Mouse (Mus musculus) hindbrain, embryonic 13.5 days (tissue): Measurements from ENCODE around the gene Spryd7. TPM values are rescaled to one million over a fixed set of nuclear protein-coding genes. Genes with fewer than 3 reads are reported as not detected.
"Not testable (repeated sequence)": the region's sequence is repeated elsewhere in the genome, so short reads cannot be mapped to it uniquely, and the experiment has no call there.

ENCODE experiments used
- ATAC-seq: fragments of 200-750 bp; cut with Nextera tagmentation; 2 replicates; pipeline ENCODE4 v1.8.0; 2017; ENCODE audit warnings: moderate TSS enrichment; ENCODE audit not compliant: low FRiP score
- H3K27ac ChIP-seq: fragments of 300-500 bp; sonication (generic); 2 replicates; pipeline ENCODE4 v1.5.1; 2015; ENCODE audit warnings: inconsistent platforms, mild to moderate bottlenecking, moderate library complexity
- H3K27me3 ChIP-seq: fragments of 300-500 bp; sonication (generic); 2 replicates; pipeline ENCODE4 v1.6.1; 2015; ENCODE audit warnings: mild to moderate bottlenecking, inconsistent platforms
- H3K36me3 ChIP-seq: fragments of 300-500 bp; sonication (generic); 2 replicates; pipeline ENCODE4 v1.6.1; 2015; ENCODE audit warnings: mild to moderate bottlenecking, inconsistent platforms
- H3K4me1 ChIP-seq: fragments of 300-500 bp; sonication (generic); replicated peaks from 2 replicates; pipeline ENCODE4 v1.6.1; 2015; ENCODE audit warnings: inconsistent platforms
- H3K4me2 ChIP-seq: fragments of 300-500 bp; sonication (generic); 2 replicates; pipeline ENCODE4 v1.6.1; 2015; ENCODE audit warnings: inconsistent platforms, mild to moderate bottlenecking, moderate library complexity
- H3K4me3 ChIP-seq: fragments of 300-500 bp; sonication (generic); 2 replicates; pipeline ENCODE4 v1.5.1; 2015; ENCODE audit warnings: mild to moderate bottlenecking, inconsistent platforms
- H3K9ac ChIP-seq: fragments of 300-500 bp; sonication (generic); 2 replicates; pipeline ENCODE4 v1.6.1; 2015; ENCODE audit warnings: mild to moderate bottlenecking, inconsistent platforms
- H3K9me3 ChIP-seq: fragments of 300-500 bp; sonication (generic); 2 replicates; pipeline ENCODE4 v1.6.1; 2016; ENCODE audit warnings: inconsistent platforms
- WGBS: fragments of 180-500 bp; shearing (Covaris S2); methylation state at CpG from one replicate; pipeline ENCODE4 v1.1.7; 2015; 5-methylcytosine and 5-hydroxymethylcytosine counted together
- polyA plus RNA-seq: library from polyadenylated mRNA; unstranded; fragments of >200 nt; fragmentation: Nextera tagmentation; extraction: Ambion mirVana; gene quantifications from 2 replicates; pipeline ENCODE4 v1.2.1, GENCODE M21; 2015

The Spryd7 gene
- polyA plus RNA-seq, 1 experiment from 2014 or later: 39.0 TPM

- H3K4me2 ChIP-seq: no peak overlapping the region
- no peaks in the 10 kb centered on the region for H3K4me1 ChIP-seq
- no peaks in the 10 kb centered on the region for H3K36me3 ChIP-seq
- H3K27ac ChIP-seq: no peak overlapping the region
- 71% methylated on average over 2 of the region's 2 CpGs for WGBS
- no peaks in the 10 kb centered on the region for H3K27me3 ChIP-seq
- ATAC-seq: no peak
- no peaks in the 10 kb centered on the region for H3K9me3 ChIP-seq
- H3K9ac ChIP-seq: no peak overlapping the region
- no peak overlapping the region for H3K4me3 ChIP-seq
These were observed 15.4 kb upstream of the Spryd7 start for GRCm38 (mm10) chr14:61572131-61572530.

GRCm38 (mm10) chr14:61571366-61571765 lies 14.7 kb upstream of the Spryd7 start:
- ATAC-seq: no peak
- no peak overlapping the region for H3K4me2 ChIP-seq
- H3K27ac ChIP-seq: no peak overlapping the region
- no peak overlapping the region for H3K9ac ChIP-seq
- no peaks in the 10 kb centered on the region for H3K4me1 ChIP-seq
- no peaks in the 10 kb centered on the region for H3K36me3 ChIP-seq
- 12% methylated on average over 4 of the region's 4 CpGs for WGBS
- H3K9me3 ChIP-seq: no peaks in the 10 kb centered on the region
- no peaks in the 10 kb centered on the region for H3K27me3 ChIP-seq
- no peak overlapping the region for H3K4me3 ChIP-seq

DNA sequence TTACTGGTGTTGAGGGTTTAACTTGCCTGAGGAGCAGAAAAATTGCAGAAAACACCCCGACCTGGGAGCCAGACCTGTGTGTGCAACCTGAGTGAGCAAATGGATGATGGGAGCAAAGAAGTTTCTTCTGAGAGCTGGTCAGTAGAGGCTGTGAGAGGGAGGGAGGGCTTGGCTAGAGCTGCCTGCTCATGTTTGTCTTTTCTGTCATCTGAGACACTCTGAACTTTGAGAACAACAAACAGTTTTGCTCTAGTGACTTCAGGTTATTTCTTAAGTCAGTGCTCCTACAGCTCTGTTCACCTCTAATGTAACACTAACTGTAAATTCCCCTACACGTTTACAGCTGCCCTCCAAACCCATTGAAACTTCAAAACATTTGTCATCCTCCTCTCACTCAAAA lies 12.7 kb upstream of the Spryd7 start:
- no peaks in the 10 kb centered on the region for H3K9me3 ChIP-seq
- no peak overlapping the region for H3K4me3 ChIP-seq
- no peak overlapping the region for H3K9ac ChIP-seq
- H3K4me2 ChIP-seq: no peak overlapping the region
- H3K36me3 ChIP-seq: no peaks in the 10 kb centered on the region
- no peaks in the 10 kb centered on the region for H3K4me1 ChIP-seq
- H3K27me3 ChIP-seq: no peaks in the 10 kb centered on the region
- WGBS: 70% methylated on average over 2 of the region's 2 CpGs
- no peak for ATAC-seq
- H3K27ac ChIP-seq: no peak overlapping the region

GRCm38 (mm10) chr14:61566211-61566610 lies 9.5 kb upstream of the Spryd7 start:
- H3K27ac ChIP-seq, H3K36me3 ChIP-seq, H3K9me3 ChIP-seq, H3K27me3 ChIP-seq, H3K9ac ChIP-seq, H3K4me3 ChIP-seq, H3K4me1 ChIP-seq, ATAC-seq, H3K4me2 ChIP-seq: not testable (repeated sequence)
- 96% methylated on average over 4 of the region's 4 CpGs for WGBS

- 76% methylated on average over 3 of the region's 3 CpGs for WGBS
- H3K4me2 ChIP-seq: no peak overlapping the region
These were observed 3.2 kb upstream of the Spryd7 start for GRCm38 (mm10) chr14:61559856-61560255.

DNA sequence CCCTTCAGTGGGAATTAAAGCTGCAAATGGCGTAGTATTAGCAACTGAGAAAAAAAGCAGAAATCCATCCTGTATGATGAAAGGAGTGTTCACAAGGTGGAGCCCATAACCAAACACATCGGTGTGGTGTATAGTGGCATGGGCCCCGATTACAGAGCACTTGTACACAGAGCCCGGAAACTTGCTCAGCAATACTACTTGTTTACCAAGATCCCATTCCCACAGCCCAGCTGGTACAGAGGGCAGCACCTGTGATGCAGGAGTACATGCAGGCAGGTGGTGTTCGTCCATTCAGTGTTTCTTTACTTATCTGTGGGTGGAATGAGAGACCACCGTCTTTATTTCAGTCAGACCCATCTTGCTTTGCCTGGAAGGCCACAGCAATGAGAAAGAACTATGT lies 2.2 kb upstream of the Spryd7 start:
- Histone ChIP-seq H3K4me2 (no peak overlapping the region), H3K9me3 (no peaks in the 10 kb centered on the region), H3K9ac (no peak overlapping the region), H3K36me3 (no peaks in the 10 kb centered on the region), H3K27me3 (no peaks in the 10 kb centered on the region), H3K4me1 (0 out of 2 replicates have a peak, but pooled peaks cover 3% of the 10 kb centered on the region), H3K4me3 (no peak overlapping the region), H3K27ac (no peak overlapping the region)
- no peak for ATAC-seq
- 93% methylated on average over 6 of the region's 6 CpGs for WGBS

More at GRCm38 (mm10) chr14:61559856-61560255, 3.2 kb upstream of the Spryd7 start:
- H3K9me3 ChIP-seq: no peaks in the 10 kb centered on the region
- H3K4me1 ChIP-seq: 0 out of 2 replicates have a peak, but pooled peaks cover 3% of the 10 kb centered on the region
- no peak for ATAC-seq
- no peak overlapping the region for H3K9ac ChIP-seq
- no peak overlapping the region for H3K27ac ChIP-seq
- H3K36me3 ChIP-seq: no peaks in the 10 kb centered on the region
- no peaks in the 10 kb centered on the region for H3K27me3 ChIP-seq
- H3K4me3 ChIP-seq: no peak overlapping the region

GRCm38 (mm10) chr14:61555931-61556288 lies 776 bp downstream of the Spryd7 start:
- no peaks in the 10 kb centered on the region for H3K27me3 ChIP-seq
- H3K4me1 ChIP-seq: 0 out of 2 replicates have a peak, but pooled peaks cover 3% of the 10 kb centered on the region
- H3K9me3 ChIP-seq: no peaks in the 10 kb centered on the region
- no peaks in the 10 kb centered on the region for H3K36me3 ChIP-seq
- H3K9ac ChIP-seq: peak overlapping the region; percentile 81
- peak overlapping the region; percentile 73 for H3K4me3 ChIP-seq
- H3K4me2 ChIP-seq: peak overlapping the region; percentile 78
- ATAC-seq: no peak
- H3K27ac ChIP-seq: peak overlapping the region; percentile 94
- 7% methylated on average over 6 of the region's 6 CpGs for WGBS

GRCm38 (mm10) chr14:61548614-61549013 lies 8.1 kb downstream of the Spryd7 start:
- WGBS: 88% methylated on average over 1 of the region's 1 CpGs
- Histone ChIP-seq H3K27ac (no peak overlapping the region), H3K27me3 (no peaks in the 10 kb centered on the region), H3K4me2 (no peak overlapping the region), H3K9ac (no peak overlapping the region), H3K36me3 (peaks cover 26% of the 10 kb centered on the region), H3K9me3 (no peaks in the 10 kb centered on the region), H3K4me3 (no peak overlapping the region), H3K4me1 (no peaks in the 10 kb centered on the region)
- no peak for ATAC-seq

GRCm38 (mm10) chr14:61537772-61538171 lies 18.9 kb downstream of the Spryd7 start:
- WGBS: 80% methylated on average over 11 of the region's 11 CpGs

DNA sequence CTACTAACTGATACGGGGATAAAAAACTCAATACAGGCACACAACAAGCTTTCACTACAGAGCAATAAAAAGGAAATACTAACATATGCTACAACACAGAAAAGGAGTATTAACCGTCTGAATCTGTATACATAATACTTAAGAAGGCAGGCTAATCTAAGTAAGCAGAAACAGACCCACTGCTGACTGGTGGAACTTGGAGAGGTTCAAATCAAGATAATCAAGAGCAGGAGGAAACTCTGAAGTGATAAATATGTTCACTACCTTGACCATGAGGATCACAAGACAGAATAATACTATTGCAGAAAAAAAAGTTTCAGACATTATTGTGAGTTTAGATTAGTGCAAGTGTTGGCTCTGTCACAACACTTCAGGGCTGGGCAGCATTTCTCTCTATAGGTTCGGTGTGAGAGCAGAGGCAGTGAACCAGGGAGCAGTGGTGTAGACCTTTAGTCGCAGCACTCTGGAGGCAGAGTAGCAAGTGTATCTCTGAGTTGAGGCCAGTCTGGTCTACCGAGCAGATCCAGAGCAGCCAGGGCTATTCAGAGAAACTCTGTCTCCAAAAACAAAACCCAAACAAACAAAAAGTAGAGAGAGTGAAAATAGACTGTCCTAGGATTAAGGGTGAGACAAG lies 19.9 kb downstream of the Spryd7 start:
- Histone ChIP-seq H3K36me3 (peaks cover 20% of the 10 kb centered on the region), H3K27ac (no peak overlapping the region), H3K4me1 (no peaks in the 10 kb centered on the region), H3K27me3 (no peaks in the 10 kb centered on the region), H3K9ac (no peak overlapping the region), H3K4me3 (no peak overlapping the region), H3K4me2 (no peak overlapping the region), H3K9me3 (no peaks in the 10 kb centered on the region)
- 93% methylated on average over 5 of the region's 5 CpGs for WGBS
- ATAC-seq: no peak

More at GRCm38 (mm10) chr14:61537772-61538171, 18.9 kb downstream of the Spryd7 start:
- H3K27me3 ChIP-seq, H3K9ac ChIP-seq, H3K27ac ChIP-seq, H3K9me3 ChIP-seq, H3K4me2 ChIP-seq, H3K4me3 ChIP-seq, ATAC-seq, H3K4me1 ChIP-seq: not testable (repeated sequence)
- peaks cover 19% of the 10 kb centered on the region for H3K36me3 ChIP-seq

GRCm38 (mm10) chr14:61535811-61536210 lies 20.9 kb downstream of the Spryd7 start:
- WGBS: 93% methylated on average over 3 of the region's 3 CpGs
- Histone ChIP-seq H3K9me3 (no peaks in the 10 kb centered on the region), H3K27ac (no peak overlapping the region), H3K4me2 (no peak overlapping the region), H3K4me1 (no peaks in the 10 kb centered on the region), H3K27me3 (no peaks in the 10 kb centered on the region), H3K9ac (no peak overlapping the region), H3K4me3 (no peak overlapping the region), H3K36me3 (peaks cover 20% of the 10 kb centered on the region)
- no peak for ATAC-seq

GRCm38 (mm10) chr14:61530966-61531365 lies 25.7 kb downstream of the Spryd7 start:
- no peak for ATAC-seq
- Histone ChIP-seq H3K36me3 (peaks cover 18% of the 10 kb centered on the region), H3K27ac (no peak overlapping the region), H3K4me1 (no peaks in the 10 kb centered on the region), H3K4me2 (no peak overlapping the region), H3K9ac (no peak overlapping the region), H3K27me3 (no peaks in the 10 kb centered on the region), H3K9me3 (no peaks in the 10 kb centered on the region), H3K4me3 (no peak overlapping the region)

GRCm38 (mm10) chr14:61530396-61530795 lies 26.3 kb downstream of the Spryd7 start:
- H3K36me3 ChIP-seq: peaks cover 14% of the 10 kb centered on the region
- no peak overlapping the region for H3K4me3 ChIP-seq
- H3K27ac ChIP-seq: no peak overlapping the region
- WGBS: 94% methylated on average over 2 of the region's 2 CpGs
- H3K9ac ChIP-seq: no peak overlapping the region
- no peak for ATAC-seq
- no peak overlapping the region for H3K4me2 ChIP-seq
- H3K4me1 ChIP-seq: no peaks in the 10 kb centered on the region
- H3K27me3 ChIP-seq: no peaks in the 10 kb centered on the region
- no peaks in the 10 kb centered on the region for H3K9me3 ChIP-seq
